Mouse (Mus musculus): Measurements from ENCODE around the gene Blnk. TPM values are rescaled to one million over a fixed set of nuclear protein-coding genes. Genes with fewer than 3 reads are reported as not detected.

Blnk gene
- polyA plus RNA-seq (2017; shearing (Covaris generic)) = 1.0 TPM

GRCm38 (mm10) chr19:40994057-40994585 lies at the start of gene Blnk:
Gene Blnk, minus strand, starts transcription at chr19:40994535.

GRCm38 (mm10) chr19:41029219-41029618 lies 34.9 kb upstream of the Blnk start, which contains the start of gene Dntt:
Gene Dntt, plus strand, starts transcription at chr19:41029275.

DNA sequence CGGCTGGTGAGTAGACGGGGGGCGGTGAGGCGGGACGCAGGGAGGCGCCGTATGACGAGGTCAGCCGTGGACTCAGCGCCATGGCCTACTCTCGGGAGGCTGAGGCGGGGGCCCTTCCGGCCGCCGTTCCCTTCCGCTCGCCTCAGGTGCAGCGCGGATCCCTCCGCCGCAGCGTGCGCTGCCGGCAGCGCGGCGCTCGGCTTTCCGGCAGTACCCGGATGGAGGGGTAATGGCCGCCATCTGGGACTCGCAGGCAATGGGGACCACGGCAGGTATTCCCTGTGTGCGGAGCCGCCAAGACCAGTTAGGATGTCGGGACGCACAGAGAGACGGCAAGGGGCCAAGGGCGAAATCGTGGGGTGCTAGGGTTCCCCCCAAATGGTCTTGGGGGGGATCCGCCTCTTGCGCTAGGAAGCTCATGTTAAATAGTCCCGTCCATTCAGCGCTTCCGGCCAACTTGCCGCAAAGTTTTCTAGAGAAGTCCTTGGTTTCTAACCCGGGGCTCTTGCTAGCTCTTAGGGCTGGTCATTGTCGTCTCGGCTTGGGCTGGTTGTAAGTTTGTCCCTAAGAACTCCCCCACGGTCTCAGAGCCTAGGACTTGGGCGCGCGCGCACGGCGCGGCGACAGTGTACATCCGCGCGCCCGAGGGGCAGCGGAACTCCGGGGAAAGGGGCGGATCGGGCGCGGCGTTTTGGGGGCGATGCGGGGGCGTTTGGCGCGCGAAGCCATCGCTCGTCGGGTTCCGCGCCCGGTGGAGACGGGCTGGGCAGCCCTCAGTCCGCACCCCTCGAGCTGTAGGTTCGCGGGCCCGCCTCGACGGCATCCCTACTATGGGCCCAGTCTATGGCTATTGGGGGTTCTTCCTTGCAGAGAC lies 99.6 kb downstream of the Blnk start, which contains the start of gene Zfp518a:
Gene Zfp518a (plus strand): TSS at position 187 of the 874 bp plus-strand sequence.

Other genes starting within 250 kb of the Blnk start
- 2.8 TPM for gene Cc2d2b, start 245.8 kb downstream of the Blnk start, polyA plus RNA-seq (2017; shearing (Covaris generic))
- gene Ccnj, start 163.3 kb downstream of the Blnk start, polyA plus RNA-seq (2017; shearing (Covaris generic)) = 1.8 TPM
- 20.0 TPM for gene Zfp518a, start 99.8 kb downstream of the Blnk start, polyA plus RNA-seq (2017; shearing (Covaris generic))
- gene Dntt, start 34.7 kb upstream of the Blnk start, polyA plus RNA-seq (2017; shearing (Covaris generic)) = 0.90 TPM
- not detected for gene Opalin, start 82.6 kb upstream of the Blnk start, polyA plus RNA-seq (2017; shearing (Covaris generic))
- not detected for gene Tll2, start 212.3 kb upstream of the Blnk start, polyA plus RNA-seq (2017; shearing (Covaris generic))